Mouse (Mus musculus) E14TG2a.4 (cell line): Measurements from ENCODE around the gene Morn1.

Experiments
- CTCF ChIP-seq: conservative IDR thresholded peaks from 2 replicates; pipeline ENCODE4 v1.5.1; 2014; ENCODE audit warnings: low read length
- POU5F1 ChIP-seq: IDR thresholded peaks from 2 replicates; pipeline ENCODE4 v1.6.1; 2014; ENCODE audit warnings: low read length, borderline replicate concordance

- TF ChIP-seq CTCF, result no peak
- no peak for TF ChIP-seq POU5F1
These were observed 51.5 kb downstream of the Morn1 start for GRCm38 (mm10) chr4:155137891-155138290.
